Mouse (Mus musculus) myocyte (in vitro differentiated cells): ENCODE results near the gene Higd1a.

Source experiments
- CEBPB ChIP-seq: IDR thresholded peaks from 2 replicates; pipeline ENCODE4 v1.6.1; 2011; ENCODE audit warnings: mild to moderate bottlenecking, moderate library complexity; ENCODE audit not compliant: poor library complexity, insufficient read depth, severe bottlenecking
- MYOD1 ChIP-seq, 3 experiments: IDR thresholded peaks; one replicate each; pipeline ENCODE4 v1.6.1; 2011; ENCODE audit warnings: control low read depth in 2 of 3, low read depth in 2 of 3, mild to moderate bottlenecking in 2 of 3, moderate library complexity in 1 of 3; ENCODE audit not compliant: insufficient read length in 2 of 3, control insufficient read depth in 1 of 3
- POLR2A ChIP-seq: IDR thresholded peaks from one replicate; pipeline ENCODE4 v1.6.1; 2011; ENCODE audit warnings: low read depth, mild to moderate bottlenecking, control low read depth, moderate library complexity; ENCODE audit not compliant: insufficient read length
- USF1 ChIP-seq: IDR thresholded peaks from one replicate; pipeline ENCODE4 v1.6.1; 2011; ENCODE audit warnings: low read depth, mild to moderate bottlenecking, control low read depth, moderate library complexity

- no peak for TF ChIP-seq POLR2A
- TF ChIP-seq MYOD1 (IDR thresholded peaks at IDR 0.05; ENCODE audit: control insufficient read depth in 1 of 3, insufficient read length in 2 of 3, low read depth in 2 of 3): no peak
- no peak for TF ChIP-seq CEBPB
- TF ChIP-seq USF1: no peak
Observed at GRCm38 (mm10) chr9:121900282-121900855, 42.2 kb upstream of the Higd1a start.
